Mouse (Mus musculus): ENCODE measurements around the gene Crybb2. TPM values are rescaled to one million over a fixed set of nuclear protein-coding genes. Genes with fewer than 3 reads are reported as not detected.

Crybb2 gene
- polyA plus RNA-seq, 1 experiment from 2014 or later: not detected

GRCm38 (mm10) chr5:113030082-113030481 is 39.8 kb downstream of the Crybb2 start:
- H3K4me2 ChIP-seq (ENCODE audit: low read length): no peak overlapping the region
- no peak overlapping the region for H3K4me3 ChIP-seq (ENCODE audit: low read length)
- no peak overlapping the region for H3K27ac ChIP-seq (ENCODE audit: low read depth, low read length)
- H3K36me3 ChIP-seq (ENCODE audit: control insufficient read depth, insufficient read depth, low read length): no peaks in the 10 kb centered on the region
- no peak overlapping the region for H3K9ac ChIP-seq (ENCODE audit: low read depth, low read length)
- 67% methylated on average over 3 of the region's 3 CpGs for WGBS
- ATAC-seq: no peak
- H3K4me1 ChIP-seq (ENCODE audit: control insufficient read depth, insufficient read depth, low read depth, low read length): peaks cover 13% of the 10 kb centered on the region
- H3K27me3 ChIP-seq (replicated peaks; ENCODE audit: control insufficient read depth, insufficient read depth, low read length): no peaks in the 10 kb centered on the region
- no peaks in the 10 kb centered on the region for H3K9me3 ChIP-seq (ENCODE audit: control insufficient read depth, low read length)

- Histone ChIP-seq H3K9ac (ENCODE audit: low read depth, low read length) (no peak overlapping the region), H3K4me3 (ENCODE audit: low read length) (no peak overlapping the region), H3K9me3 (ENCODE audit: control insufficient read depth, low read length) (no peaks in the 10 kb centered on the region), H3K27ac (ENCODE audit: low read depth, low read length) (no peak overlapping the region), H3K4me1 (ENCODE audit: control insufficient read depth, insufficient read depth, low read depth, low read length) (peaks cover 14% of the 10 kb centered on the region), H3K36me3 (ENCODE audit: control insufficient read depth, insufficient read depth, low read length) (no peaks in the 10 kb centered on the region), H3K4me2 (ENCODE audit: low read length) (no peak overlapping the region), H3K27me3 (replicated peaks; ENCODE audit: control insufficient read depth, insufficient read depth, low read length) (no peaks in the 10 kb centered on the region)
- no peak for ATAC-seq
- WGBS: 92% methylated on average over 5 of the region's 5 CpGs
Observed at GRCm38 (mm10) chr5:113026706-113027105, 43.2 kb downstream of the Crybb2 start.

GRCm38 (mm10) chr5:113024154-113024764 is 45.7 kb downstream of the Crybb2 start:
- Histone ChIP-seq H3K27ac (ENCODE audit: low read depth, low read length) (0 out of 2 replicates have a peak overlapping the region, but pooled peaks have one; percentile 13), H3K4me3 (ENCODE audit: low read length) (no peak overlapping the region), H3K36me3 (ENCODE audit: control insufficient read depth, insufficient read depth, low read length) (no peaks in the 10 kb centered on the region), H3K9me3 (ENCODE audit: control insufficient read depth, low read length) (no peaks in the 10 kb centered on the region), H3K27me3 (replicated peaks; ENCODE audit: control insufficient read depth, insufficient read depth, low read length) (no peaks in the 10 kb centered on the region), H3K4me2 (ENCODE audit: low read length) (peak overlapping the region; percentile 26; the same call in 1 of the 2 replicates), H3K9ac (ENCODE audit: low read depth, low read length) (peak overlapping the region; percentile 21; the same call in 1 of the 2 replicates), H3K4me1 (ENCODE audit: control insufficient read depth, insufficient read depth, low read depth, low read length) (peaks cover 6% of the 10 kb centered on the region)
- peak; percentile 62 for ATAC-seq
- WGBS: 30% methylated on average over 18 of the region's 18 CpGs

- Histone ChIP-seq H3K27ac (ENCODE audit: low read depth, low read length) (no peak overlapping the region), H3K4me3 (ENCODE audit: low read length) (no peak overlapping the region), H3K4me2 (ENCODE audit: low read length) (no peak overlapping the region), H3K4me1 (ENCODE audit: control insufficient read depth, insufficient read depth, low read depth, low read length) (peaks cover 18% of the 10 kb centered on the region), H3K27me3 (replicated peaks; ENCODE audit: control insufficient read depth, insufficient read depth, low read length) (no peaks in the 10 kb centered on the region), H3K9me3 (ENCODE audit: control insufficient read depth, low read length) (no peaks in the 10 kb centered on the region), H3K9ac (ENCODE audit: low read depth, low read length) (no peak overlapping the region), H3K36me3 (ENCODE audit: control insufficient read depth, insufficient read depth, low read length) (no peaks in the 10 kb centered on the region)
- WGBS: 47% methylated on average over 8 of the region's 8 CpGs
- ATAC-seq: no peak
Observed at GRCm38 (mm10) chr5:113018190-113018589, 51.7 kb downstream of the Crybb2 start.

- Histone ChIP-seq H3K36me3 (ENCODE audit: control insufficient read depth, insufficient read depth, low read length) (no peaks in the 10 kb centered on the region), H3K9ac (ENCODE audit: low read depth, low read length) (no peak overlapping the region), H3K9me3 (ENCODE audit: control insufficient read depth, low read length) (no peaks in the 10 kb centered on the region), H3K4me2 (ENCODE audit: low read length) (no peak overlapping the region), H3K4me1 (ENCODE audit: control insufficient read depth, insufficient read depth, low read depth, low read length) (peaks cover 18% of the 10 kb centered on the region), H3K27me3 (replicated peaks; ENCODE audit: control insufficient read depth, insufficient read depth, low read length) (no peaks in the 10 kb centered on the region), H3K27ac (ENCODE audit: low read depth, low read length) (no peak overlapping the region), H3K4me3 (ENCODE audit: low read length) (no peak overlapping the region)
- WGBS: 90% methylated on average over 1 of the region's 1 CpGs
- ATAC-seq: no peak
Observed at GRCm38 (mm10) chr5:113017004-113017403, 52.9 kb downstream of the Crybb2 start.

- Histone ChIP-seq H3K4me1 (ENCODE audit: control insufficient read depth, insufficient read depth, low read depth, low read length) (peaks cover 22% of the 10 kb centered on the region), H3K36me3 (ENCODE audit: control insufficient read depth, insufficient read depth, low read length) (no peaks in the 10 kb centered on the region), H3K9me3 (ENCODE audit: control insufficient read depth, low read length) (no peaks in the 10 kb centered on the region), H3K4me3 (ENCODE audit: low read length) (peak within 1 kb of the TSS; percentile 68), H3K27ac (ENCODE audit: low read depth, low read length) (peak within 1 kb of the TSS; percentile 73), H3K9ac (ENCODE audit: low read depth, low read length) (peak within 1 kb of the TSS; percentile 88), H3K27me3 (replicated peaks; ENCODE audit: control insufficient read depth, insufficient read depth, low read length) (no peaks in the 10 kb centered on the region), H3K4me2 (ENCODE audit: low read length) (peak within 1 kb of the TSS; percentile 69)
- WGBS: 3% methylated on average over 47 of the region's 52 CpGs
- peak; percentile 86 for ATAC-seq
Observed at GRCm38 (mm10) chr5:113015236-113016061, 54.5 kb downstream of the Crybb2 start, which contains the start of gene Grk3. TSS of gene Grk3 (minus strand) at chr5:113015791.

- H3K36me3 ChIP-seq (ENCODE audit: control insufficient read depth, insufficient read depth, low read length): no peaks in the 10 kb centered on the region
- peaks cover 22% of the 10 kb centered on the region for H3K4me1 ChIP-seq (ENCODE audit: control insufficient read depth, insufficient read depth, low read depth, low read length)
- H3K4me2 ChIP-seq (ENCODE audit: low read length): peak overlapping the region; percentile 69
- no peaks in the 10 kb centered on the region for H3K9me3 ChIP-seq (ENCODE audit: control insufficient read depth, low read length)
- H3K27me3 ChIP-seq (replicated peaks; ENCODE audit: control insufficient read depth, insufficient read depth, low read length): no peaks in the 10 kb centered on the region
- peak overlapping the region; percentile 88 for H3K9ac ChIP-seq (ENCODE audit: low read depth, low read length)
- peak overlapping the region; percentile 68 for H3K4me3 ChIP-seq (ENCODE audit: low read length)
- peak; percentile 59 for ATAC-seq
- WGBS: 3% methylated on average over 14 of the region's 14 CpGs
- H3K27ac ChIP-seq (ENCODE audit: low read depth, low read length): peak overlapping the region; percentile 73
Observed at GRCm38 (mm10) chr5:113014808-113015235, 55.1 kb downstream of the Crybb2 start.

- no peaks in the 10 kb centered on the region for H3K36me3 ChIP-seq (ENCODE audit: control insufficient read depth, insufficient read depth, low read length)
- no peaks in the 10 kb centered on the region for H3K9me3 ChIP-seq (ENCODE audit: control insufficient read depth, low read length)
- H3K4me3 ChIP-seq (ENCODE audit: low read length): peak overlapping the region; percentile 68
- H3K4me2 ChIP-seq (ENCODE audit: low read length): peak overlapping the region; percentile 69
- H3K27me3 ChIP-seq (replicated peaks; ENCODE audit: control insufficient read depth, insufficient read depth, low read length): no peaks in the 10 kb centered on the region
- peaks cover 24% of the 10 kb centered on the region for H3K4me1 ChIP-seq (ENCODE audit: control insufficient read depth, insufficient read depth, low read depth, low read length)
- peak overlapping the region; percentile 73 for H3K27ac ChIP-seq (ENCODE audit: low read depth, low read length)
- 51% methylated on average over 16 of the region's 16 CpGs for WGBS
- H3K9ac ChIP-seq (ENCODE audit: low read depth, low read length): peak overlapping the region; percentile 88
- ATAC-seq: no peak
Observed at GRCm38 (mm10) chr5:113014111-113014807, 55.7 kb downstream of the Crybb2 start.

GRCm38 (mm10) chr5:113011926-113012325 is 58.0 kb downstream of the Crybb2 start:
- H3K4me2 ChIP-seq (ENCODE audit: low read length): no peak overlapping the region
- 89% methylated on average over 10 of the region's 10 CpGs for WGBS
- H3K9ac ChIP-seq (ENCODE audit: low read depth, low read length): no peak overlapping the region
- H3K4me1 ChIP-seq (ENCODE audit: control insufficient read depth, insufficient read depth, low read depth, low read length): peaks cover 19% of the 10 kb centered on the region
- no peaks in the 10 kb centered on the region for H3K9me3 ChIP-seq (ENCODE audit: control insufficient read depth, low read length)
- H3K27ac ChIP-seq (ENCODE audit: low read depth, low read length): no peak overlapping the region
- no peaks in the 10 kb centered on the region for H3K36me3 ChIP-seq (ENCODE audit: control insufficient read depth, insufficient read depth, low read length)
- H3K4me3 ChIP-seq (ENCODE audit: low read length): no peak overlapping the region
- ATAC-seq: no peak
- H3K27me3 ChIP-seq (replicated peaks; ENCODE audit: control insufficient read depth, insufficient read depth, low read length): no peaks in the 10 kb centered on the region
